Mouse (Mus musculus) gastrocnemius, adult 8-10 months (tissue): ENCODE data around the gene Notch3. TPM values are rescaled to one million over a fixed set of nuclear protein-coding genes. Genes with fewer than 3 reads are reported as not detected.

Source experiments
- DNase-seq, 2 experiments: peaks; one replicate each; pipeline ENCODE4 v3.0.0; 2022; ENCODE audit warnings: low spot score in 2 of 2
- total RNA-seq, 4 experiments: library from RNA; stranded (reverse); gene quantifications; 2 replicates each; pipeline ENCODE4 v1.2.4; 2022

Notch3 gene
- total RNA-seq, 4 experiments from 2014 or later = 7.3 to 10.6 (median 8.4) TPM

GRCm38 (mm10) chr17:32097676-32098075 lies 69.0 kb downstream of the Notch3 start:
- no peak for DNase-seq

- no peak for DNase-seq
These were observed 73.8 kb downstream of the Notch3 start for GRCm38 (mm10) chr17:32092895-32093294.

GRCm38 (mm10) chr17:32092241-32092619 lies 74.4 kb downstream of the Notch3 start:
- DNase-seq = no peak

GRCm38 (mm10) chr17:32091364-32092240 lies 75.0 kb downstream of the Notch3 start:
- peak; percentile 47 to 62 for DNase-seq

- DNase-seq = no peak
These were observed 75.7 kb downstream of the Notch3 start for GRCm38 (mm10) chr17:32091032-32091363.

GRCm38 (mm10) chr17:32087069-32087468 lies 79.6 kb downstream of the Notch3 start:
- DNase-seq = no peak

GRCm38 (mm10) chr17:32083351-32083750 lies 83.3 kb downstream of the Notch3 start:
- DNase-seq = no peak

- DNase-seq = peak in 1 of 2 experiments; percentile 25
These were observed 91.5 kb downstream of the Notch3 start for GRCm38 (mm10) chr17:32075164-32075563.

GRCm38 (mm10) chr17:32074658-32075057 lies 92.0 kb downstream of the Notch3 start:
- no peak for DNase-seq

GRCm38 (mm10) chr17:32073359-32073758 lies 93.3 kb downstream of the Notch3 start:
- peak; percentile 69 to 72 for DNase-seq

Other genes starting within 250 kb of the Notch3 start
- 10 to 100 TPM in 1 of 4 experiments, 1 to 10 TPM in 3; 5.1 to 10.5 (median 7.5) TPM for gene Rrp1b, start 130.8 kb downstream of the Notch3 start, total RNA-seq
- gene Hsf2bp, start 130.5 kb downstream of the Notch3 start, total RNA-seq = under 1 TPM; 0.82 to 0.99 (median 0.93) TPM
- under 1 TPM in 2 of 4 experiments, not detected in 2; 0.24 TPM for gene Ephx3, start 22.7 kb upstream of the Notch3 start, total RNA-seq
- gene Brd4, start 117.9 kb upstream of the Notch3 start, total RNA-seq = 10 to 100 TPM; 38.2 to 40.8 (median 39.0) TPM
- gene Akap8, start 154.4 kb upstream of the Notch3 start, total RNA-seq = 10 to 100 TPM; 27.5 to 36.4 (median 34.5) TPM
- gene Akap8l, start 183.8 kb upstream of the Notch3 start, total RNA-seq = 10 to 100 TPM; 29.4 to 41.8 (median 37.5) TPM
- 10 to 100 TPM; 13.5 to 14.1 (median 13.6) TPM for gene Wiz, start 222.6 kb upstream of the Notch3 start, total RNA-seq
- gene Rasal3, start 236.7 kb upstream of the Notch3 start, total RNA-seq = not detected